Mouse (Mus musculus): ENCODE measurements around the gene Junb.

Gene Junb

DNA sequence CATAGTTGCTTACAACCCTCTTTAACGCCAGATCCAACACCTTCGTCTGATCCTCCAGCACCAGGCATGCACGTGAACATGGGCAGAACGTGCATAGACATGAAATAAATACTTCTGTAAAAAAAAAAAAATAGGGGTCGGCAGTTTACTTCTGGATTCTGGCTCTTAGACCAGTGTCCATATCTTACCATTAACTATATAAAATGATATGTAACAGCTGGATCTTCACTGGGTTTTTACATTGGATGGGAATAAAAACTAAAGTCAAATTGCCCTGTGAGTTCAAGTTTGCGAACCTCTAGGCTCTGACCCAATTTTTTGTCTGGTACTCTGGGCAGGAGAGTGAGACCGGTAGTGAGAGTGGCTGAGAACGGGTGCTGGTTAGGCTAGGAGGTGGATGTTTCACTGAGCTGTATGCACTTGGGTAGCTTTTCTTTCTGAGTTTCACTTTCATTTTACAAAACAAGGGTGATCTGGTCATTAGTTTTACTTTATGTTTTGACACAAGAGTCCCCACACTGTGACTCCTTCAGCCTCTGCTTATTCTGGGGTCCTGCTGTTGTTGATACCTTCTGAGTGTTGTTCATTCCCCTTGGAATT is 3.9 kb downstream of the Junb start:
- in situ Hi-C loops (cut with MboI, MseI), result loop anchor here (5.0 to 10.0 kb wide), 5 partner anchors 33 to 1730 kb away; partner anchors contain the start of genes Asna1 (in 1 of the 2), Ier2 (in 1 of the 2) and Trir (in 1 of the 2)

DNA sequence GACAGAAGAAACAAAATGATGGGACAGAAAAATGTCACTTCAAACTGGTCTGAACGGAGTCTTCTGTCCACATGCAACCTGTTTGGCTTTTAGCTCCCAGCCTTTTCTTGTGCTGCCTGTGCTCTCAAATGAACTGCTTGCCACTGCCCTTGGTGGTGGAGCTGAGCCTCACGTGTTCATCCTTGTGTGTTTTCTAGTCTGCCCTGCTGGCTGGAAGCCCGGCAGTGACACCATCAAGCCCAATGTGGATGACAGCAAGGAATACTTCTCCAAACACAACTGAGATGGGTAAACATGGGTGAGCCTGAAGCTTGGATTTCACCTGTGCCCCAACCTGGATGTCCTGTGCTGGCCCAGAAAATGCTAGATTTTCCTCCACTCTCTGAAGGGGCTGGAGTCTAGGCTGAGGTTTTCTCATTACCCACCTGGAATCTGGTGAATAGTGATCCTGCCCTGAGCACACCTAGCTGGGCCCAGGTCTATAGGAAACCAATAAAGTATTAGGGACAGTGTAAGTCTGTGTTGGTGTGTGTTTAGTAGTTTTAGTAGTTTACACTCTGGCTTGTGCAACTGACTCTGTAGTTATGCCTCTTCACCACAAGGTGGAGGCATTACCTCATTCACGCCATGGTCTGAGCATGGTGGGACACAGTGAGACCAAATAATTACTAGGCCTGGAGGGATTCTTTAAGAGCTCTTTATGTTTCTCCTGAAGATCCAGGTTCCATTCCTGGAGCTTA is 4.5 kb downstream of the Junb start:
- in situ Hi-C loops (cut with MboI, MseI), result loop anchor here in 1 of 2 experiments (5.0 to 10.0 kb wide), 2 partner anchors 33 to 1731 kb away; no protein-coding TSS in a partner anchor

DNA sequence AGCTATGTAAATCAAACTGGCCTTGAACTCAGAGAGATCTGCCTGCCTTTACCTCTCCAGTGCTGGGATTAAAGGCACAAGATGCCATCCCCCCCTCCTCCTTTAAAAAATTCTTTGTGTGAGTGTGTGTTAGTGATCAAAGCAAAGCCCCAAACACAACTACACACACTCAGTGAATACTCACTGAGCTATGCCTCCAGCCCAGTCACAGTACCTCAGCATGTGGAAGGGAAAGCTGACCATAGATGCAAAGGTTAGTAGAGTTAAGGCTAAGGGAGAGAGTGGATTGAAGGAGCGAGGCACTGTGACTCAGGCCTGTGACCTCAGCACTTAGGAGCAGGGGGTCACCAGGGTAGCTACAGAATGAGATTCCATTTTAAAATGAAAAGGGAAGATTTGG is 5.4 kb downstream of the Junb start:
- in situ Hi-C loops (cut with MboI, MseI), result loop anchor here in 1 of 2 experiments (5.0 to 10.0 kb wide), 2 partner anchors 34 to 1732 kb away; no protein-coding TSS in a partner anchor

DNA sequence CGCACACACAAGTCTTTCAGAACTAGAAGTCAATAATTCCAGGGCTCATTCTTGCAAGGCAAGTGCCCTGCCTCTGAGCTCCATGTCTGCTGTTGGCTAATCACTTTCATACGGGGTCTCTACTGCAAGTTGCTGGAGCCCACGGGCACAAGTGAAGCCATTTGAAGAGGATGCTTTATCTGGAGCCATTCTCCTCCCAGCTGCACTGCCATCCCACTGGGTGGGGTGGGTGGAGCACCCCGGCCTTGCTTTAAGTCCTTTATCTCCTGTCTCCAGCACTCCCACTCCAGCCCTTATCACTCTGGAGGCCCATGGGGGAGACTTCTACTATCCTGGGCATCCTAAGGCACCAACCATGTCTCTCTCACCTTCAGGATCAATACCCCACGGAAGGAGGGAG is 7.6 kb downstream of the Junb start:
- in situ Hi-C loops (cut with MboI, MseI), result loop anchor here in 1 of 2 experiments (5.0 to 10.0 kb wide), 2 partner anchors 36 to 1734 kb away; no protein-coding TSS in a partner anchor

DNA sequence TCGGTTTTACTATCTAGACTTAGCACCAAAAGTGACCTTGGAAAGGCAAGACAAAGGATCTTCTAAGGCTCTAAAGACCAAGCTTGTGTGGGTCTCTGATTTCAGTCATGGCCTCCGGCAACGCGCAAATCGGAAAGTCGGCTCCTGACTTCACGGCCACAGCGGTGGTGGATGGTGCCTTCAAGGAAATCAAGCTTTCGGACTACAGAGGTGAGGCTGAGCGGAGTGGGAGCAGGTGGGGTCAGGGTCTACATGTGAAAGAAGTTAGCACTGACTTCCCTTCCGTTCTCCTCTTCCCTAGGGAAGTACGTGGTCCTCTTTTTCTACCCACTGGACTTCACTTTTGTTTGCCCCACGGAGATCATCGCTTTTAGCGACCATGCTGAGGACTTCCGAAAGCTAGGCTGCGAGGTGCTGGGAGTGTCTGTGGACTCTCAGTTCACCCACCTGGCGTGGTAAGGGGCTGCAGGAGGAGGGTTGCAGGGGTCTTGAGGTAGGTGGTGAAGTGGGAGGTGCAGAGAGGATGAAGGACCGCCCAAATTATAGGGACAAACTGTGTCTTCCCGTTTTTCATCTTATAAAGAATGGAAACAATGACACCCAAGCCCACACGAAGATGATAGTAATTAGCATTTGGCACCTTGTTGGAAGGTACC is 8.3 kb downstream of the Junb start:
- in situ Hi-C loops (cut with MboI, MseI), result loop anchor here in 1 of 2 experiments (5.0 to 10.0 kb wide), 2 partner anchors 37 to 1735 kb away; no protein-coding TSS in a partner anchor

DNA sequence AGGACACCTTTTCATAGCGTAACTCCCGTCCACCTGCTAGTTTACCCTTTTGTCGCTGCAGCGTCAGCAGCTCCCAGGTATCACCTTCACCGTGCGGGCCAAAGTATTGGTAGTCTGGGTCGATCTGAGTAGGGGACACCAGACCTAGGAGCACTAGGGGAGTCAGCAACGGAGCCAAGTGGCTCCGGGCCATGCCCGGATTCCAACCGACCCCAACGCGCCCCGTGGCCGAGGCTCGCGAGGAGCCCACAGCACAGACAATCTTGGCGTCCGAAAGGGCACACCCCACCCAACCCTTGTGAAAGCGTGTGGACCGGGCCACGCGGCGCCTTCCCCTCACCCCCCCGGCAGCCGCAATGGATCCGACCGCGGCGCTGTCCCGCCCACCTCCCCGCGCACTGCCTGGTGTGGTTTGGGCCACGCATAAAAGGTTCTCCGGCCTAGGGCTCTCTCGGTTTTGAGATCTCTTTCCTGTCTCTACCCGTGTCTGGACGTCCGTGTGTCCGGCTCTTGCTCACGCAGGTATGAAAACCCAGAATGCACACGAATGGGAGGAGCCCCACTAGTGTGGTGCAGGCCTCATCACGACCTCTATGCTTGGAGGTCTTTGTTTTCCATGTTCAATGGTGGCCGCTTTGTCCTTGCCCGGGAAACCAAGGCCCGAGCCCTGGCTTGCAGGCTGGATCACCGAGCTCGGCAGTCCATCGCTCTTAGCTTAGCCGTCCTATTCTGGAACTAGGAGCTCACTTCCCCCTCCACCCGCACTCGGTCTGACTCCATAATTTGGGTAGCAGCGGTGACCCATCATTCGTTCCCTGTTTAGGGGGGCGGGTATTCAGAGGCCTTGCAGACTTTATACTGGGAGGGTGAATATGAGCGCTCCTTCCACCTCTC is 9.0 kb downstream of the Junb start, which contains the start of the genes Gm49661, Prdx2 and Rnaseh2a:
Gene Gm49661, minus strand, starts transcription at position 193 of the 894 bp plus-strand sequence.
Gene Prdx2, plus strand, starts transcription at position 347 of the 894 bp plus-strand sequence.
Gene Rnaseh2a, minus strand, starts transcription at position 527 of the 894 bp plus-strand sequence.
- in situ Hi-C loops (cut with MboI, MseI), result loop anchor here in 1 of 2 experiments (5.0 to 10.0 kb wide), 2 partner anchors 38 to 1735 kb away; no protein-coding TSS in a partner anchor

DNA sequence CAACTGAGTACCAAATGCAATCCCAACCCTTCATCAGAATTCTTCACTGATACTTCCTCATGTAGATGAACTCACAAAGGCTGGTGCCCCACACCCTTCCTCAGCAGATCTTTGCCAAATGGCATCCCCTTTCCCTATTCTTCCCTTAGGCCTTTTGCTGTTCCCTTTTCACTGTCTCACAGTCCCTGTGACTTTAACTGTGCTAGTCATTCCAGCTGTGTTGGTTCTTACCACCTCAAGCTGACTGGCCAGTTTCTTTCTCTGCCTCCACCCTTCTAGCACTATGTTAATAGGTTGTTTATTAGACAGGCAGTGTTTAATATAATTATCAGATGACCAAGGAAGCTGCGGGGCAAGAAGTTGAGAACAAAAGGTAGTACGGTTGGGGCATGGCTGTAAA is 9.9 kb downstream of the Junb start:
- in situ Hi-C loops (cut with MboI, MseI), result no loop called here

DNA sequence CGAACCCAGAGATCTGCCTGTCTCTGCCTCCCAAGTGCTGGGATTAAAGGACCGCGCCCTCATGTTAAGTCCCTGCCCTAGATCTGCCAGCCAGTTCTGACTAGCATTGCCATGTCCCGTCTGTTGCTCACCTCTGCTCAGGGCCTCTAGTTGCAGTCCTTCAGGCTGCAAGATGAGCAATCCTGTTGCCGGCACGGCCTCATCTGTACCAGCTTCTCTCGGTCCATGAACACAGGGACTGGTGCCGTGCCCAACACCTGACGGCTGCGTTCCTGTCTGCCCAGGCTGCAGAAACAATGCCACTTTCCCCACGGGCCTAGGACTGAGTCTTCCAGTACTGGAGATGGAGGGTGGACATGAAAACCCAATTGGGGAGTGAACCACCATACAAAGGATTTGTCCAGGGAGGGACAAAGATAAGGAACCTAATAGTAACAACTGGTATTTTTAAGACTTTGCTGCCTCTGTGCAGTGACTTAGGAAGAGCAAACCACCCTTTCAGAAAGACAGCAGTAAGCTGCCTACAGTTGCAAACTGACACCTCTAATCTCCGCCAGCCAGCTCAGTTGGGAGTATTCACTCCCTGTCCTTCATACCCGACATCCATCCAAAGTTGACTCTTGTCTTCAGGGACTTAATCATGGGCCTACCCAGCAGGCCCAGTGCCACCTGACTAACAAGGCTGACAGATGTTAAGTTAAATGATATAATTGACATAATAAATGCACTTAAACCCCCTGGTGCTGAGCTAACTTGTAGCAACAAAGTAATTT is 10.8 kb downstream of the Junb start:
- in situ Hi-C loops (cut with MboI, MseI), result no loop called here

DNA sequence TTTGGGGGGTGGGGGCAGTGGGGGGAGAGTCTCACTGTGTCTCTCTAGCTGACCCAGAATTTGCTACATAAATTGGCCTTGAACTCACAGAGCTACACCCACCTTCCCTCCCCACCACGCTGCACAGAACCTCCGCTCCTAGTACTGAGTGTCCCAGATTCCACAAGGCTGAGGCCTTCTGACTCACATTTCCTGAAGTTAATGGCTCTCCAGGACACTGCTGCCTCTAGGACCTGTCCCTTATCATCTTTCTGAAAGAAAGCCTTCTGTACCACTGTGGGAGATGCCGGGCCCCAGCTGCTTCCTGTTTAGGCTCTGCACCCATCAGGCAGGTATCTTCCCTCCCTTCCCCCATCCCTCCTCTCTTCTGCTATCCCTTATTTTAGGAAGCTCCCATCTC is 11.9 kb downstream of the Junb start:
- in situ Hi-C loops (cut with MboI, MseI), result no loop called here

DNA sequence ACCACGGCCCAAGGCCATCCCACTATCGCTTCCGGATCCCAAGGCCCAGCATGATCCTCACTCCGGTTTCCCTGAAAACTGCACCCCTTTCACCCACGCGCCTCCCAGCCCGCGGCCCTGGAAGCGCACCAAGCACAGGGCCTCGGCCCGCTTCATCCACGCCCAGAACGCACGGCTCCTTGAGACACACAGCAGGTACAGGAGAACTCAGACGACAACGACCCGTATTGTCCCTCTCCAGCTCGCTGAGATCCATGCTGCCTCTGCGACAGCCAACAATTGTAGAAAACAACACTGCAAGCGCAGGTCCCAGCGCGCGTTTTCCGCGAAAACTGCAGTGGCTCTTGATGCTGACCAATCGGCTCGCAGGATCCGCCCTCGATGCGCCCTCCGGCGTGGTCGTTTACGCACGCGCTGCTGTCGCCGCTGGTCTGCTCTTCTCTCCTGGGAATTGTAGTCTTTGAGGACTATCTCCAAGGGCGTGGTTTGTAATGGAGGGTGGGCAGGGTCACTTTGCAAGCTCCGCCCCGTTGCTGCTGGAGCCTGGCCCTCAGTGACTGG is 12.7 kb downstream of the Junb start:
- in situ Hi-C loops (cut with MboI, MseI), result no loop called here

DNA sequence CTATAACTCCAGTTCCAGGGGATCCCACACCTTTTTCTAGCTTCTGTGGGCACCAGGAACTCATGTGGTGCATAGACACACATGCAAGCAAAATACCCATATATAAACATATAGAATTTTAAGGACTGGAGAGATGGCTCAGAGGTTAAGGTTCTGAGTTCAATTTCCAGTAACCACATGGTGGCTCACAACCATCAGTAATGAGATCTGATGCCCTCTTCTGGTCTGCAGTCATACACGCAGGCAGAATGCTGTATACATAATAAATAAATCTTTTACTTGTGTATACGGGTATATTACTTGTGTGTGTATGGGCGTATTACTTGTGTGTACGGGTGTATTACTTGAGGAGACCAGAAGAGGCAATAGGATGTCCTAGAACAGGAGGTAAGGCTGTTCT is 14.6 kb downstream of the Junb start:
- in situ Hi-C loops (cut with MboI, MseI), result no loop called here

DNA sequence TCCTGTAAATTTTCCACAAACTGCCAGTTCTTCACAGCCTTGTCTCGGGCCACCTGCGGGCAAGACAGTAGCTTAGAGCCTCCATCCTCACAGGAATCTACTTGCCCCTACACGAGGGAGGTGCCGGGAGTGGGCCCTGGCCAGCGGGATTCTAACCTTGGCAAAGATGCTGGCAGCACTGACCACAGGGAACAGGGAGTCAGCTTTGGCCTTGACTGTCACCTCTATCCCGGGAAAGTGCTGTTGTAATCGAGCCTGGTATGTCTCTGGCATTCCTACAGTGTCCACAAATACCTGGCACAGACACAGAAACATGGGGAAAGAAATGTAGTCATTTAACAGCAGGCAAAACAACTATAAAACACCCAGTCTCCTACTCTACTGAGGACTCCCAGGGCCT is 18.7 kb downstream of the Junb start:
- in situ Hi-C loops (cut with MboI, MseI), result loop anchor here in 1 of 2 experiments (5.0 to 10.0 kb wide), 2 partner anchors 32 to 1355 kb away; partner anchors contain the start of genes Dnajb1, Hook2 and Tecr

DNA sequence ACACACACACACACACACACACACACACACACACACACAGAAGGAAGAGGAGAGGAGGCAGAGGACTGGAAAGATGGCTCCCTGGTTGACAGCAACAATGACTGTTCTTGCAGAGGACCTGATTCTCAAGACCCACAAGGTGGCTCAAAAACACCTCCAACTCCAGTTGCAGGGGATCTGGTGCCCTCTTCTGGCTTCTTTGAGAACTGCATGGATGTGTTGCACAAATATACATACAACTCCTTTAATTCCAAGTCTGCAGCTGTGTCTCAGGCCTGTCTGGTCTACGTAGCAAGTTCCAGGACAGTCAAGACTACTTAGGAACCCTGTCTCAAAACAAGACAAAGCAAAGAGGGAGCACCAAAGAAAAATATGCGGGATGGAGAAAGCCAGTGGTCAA is 21.8 kb downstream of the Junb start:
- in situ Hi-C loops (cut with MboI, MseI), result loop anchor here in 1 of 2 experiments (5.0 to 10.0 kb wide), 2 partner anchors 36 to 1352 kb away; partner anchors contain the start of genes Dnajb1, Hook2 and Tecr

DNA sequence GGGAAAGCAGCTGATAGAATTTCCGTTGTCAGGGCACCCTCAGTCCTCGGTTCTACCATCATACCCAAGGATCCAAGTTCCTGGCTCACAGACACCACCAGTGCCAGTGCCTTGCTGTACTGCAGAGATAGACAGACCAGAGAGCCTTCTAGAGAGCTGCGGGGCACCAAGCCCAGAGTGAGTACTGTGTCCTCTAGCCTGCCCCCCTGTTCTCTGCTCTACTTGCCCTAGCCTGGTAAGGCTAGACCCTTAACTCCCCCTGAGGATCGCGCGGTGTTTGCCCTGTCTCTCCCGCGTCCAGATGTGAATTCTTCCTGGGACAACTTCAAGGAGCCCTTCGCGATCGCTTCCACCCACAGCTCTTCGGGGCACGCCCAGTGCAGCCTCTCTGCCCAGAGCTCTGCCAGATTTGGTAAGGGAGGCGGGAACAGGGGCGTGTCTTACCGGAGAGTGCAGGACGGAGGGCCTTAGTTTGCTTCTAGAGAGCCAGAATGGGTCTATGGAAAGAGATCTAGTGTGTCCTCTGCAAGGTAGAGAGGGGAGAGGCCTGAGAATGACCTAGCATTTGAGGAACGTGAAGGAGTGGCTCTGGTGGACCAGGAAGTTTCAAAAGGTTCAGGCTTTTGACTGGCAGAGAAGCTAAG is 25.8 kb downstream of the Junb start:
- in situ Hi-C loops (cut with MboI, MseI), result loop anchor here in 1 of 2 experiments (10.0 kb wide), 1 partner anchor 1348 kb away; the partner anchor contains the start of genes Dnajb1 and Tecr

DNA sequence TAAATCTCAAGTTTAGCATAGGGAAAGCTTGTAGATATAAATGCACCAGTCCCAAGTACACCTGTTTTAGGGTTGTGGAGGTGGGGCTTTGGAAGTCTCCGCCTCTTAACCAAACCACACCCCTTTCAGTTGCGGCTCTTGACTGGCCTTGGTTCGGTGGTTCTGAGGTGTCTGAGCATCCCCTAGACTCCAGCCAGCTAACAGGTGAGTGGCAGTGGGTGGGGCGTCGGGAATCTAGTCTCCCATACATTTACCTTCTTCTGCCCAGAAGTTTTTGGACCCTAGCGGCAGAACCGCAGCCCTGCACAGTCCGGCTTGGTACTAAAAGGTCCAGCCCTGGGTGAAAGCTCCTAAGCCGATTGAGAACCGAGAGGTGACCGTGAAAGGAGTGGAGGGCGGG is 28.8 kb downstream of the Junb start:
- in situ Hi-C loops (cut with MboI, MseI), result loop anchor here in 1 of 2 experiments (10.0 kb wide), 1 partner anchor 1345 kb away; the partner anchor contains the start of genes Dnajb1 and Tecr

DNA sequence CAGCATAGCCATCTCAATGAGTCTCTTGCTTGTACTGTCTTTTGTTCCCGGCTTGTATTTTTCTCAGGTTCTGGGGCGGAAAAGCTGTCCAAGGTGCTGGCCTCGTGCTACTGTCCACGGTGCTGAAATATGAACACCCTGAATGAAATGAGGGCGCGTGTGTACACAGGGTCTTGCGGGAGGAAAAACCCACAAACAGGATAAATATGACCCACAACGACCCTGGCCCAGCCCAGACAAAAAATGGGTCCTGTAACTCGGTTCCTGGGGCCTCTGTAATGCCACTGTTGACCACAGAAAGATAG is 31.3 kb downstream of the Junb start:
- in situ Hi-C loops (cut with MboI, MseI), result no loop called here

DNA sequence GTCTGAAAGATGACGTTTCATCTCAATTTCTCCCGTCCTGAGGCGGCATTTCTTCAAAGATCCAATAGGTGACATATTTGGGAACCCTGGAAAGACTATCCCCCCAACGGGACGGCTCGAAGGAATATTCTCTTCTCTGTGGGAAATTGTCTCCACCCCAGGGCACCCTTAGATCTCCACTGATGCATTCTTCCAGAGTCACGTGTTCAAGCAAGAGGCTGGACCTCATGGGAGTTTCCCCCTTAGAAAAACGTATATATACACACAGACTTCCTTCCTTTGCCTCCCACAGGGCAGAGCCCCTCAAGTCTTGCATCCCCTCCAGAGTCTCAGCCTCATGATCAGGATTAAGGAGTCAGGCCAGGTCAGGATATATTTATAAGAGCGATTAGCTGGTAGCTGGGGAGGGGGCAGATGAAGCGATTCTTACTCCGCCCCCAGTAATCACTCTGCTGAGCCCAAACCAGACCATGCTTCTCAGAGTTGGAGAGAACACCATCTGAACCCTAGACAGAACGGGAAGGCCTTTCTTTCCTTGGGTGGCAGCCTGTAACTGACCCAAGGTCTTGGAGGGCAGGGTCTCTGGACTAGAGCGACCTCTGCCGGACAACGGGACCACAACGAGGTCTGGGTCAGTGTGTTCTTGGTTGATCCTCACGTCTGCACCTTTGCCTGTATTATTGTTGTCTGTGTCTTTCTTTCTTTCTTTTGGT is 31.8 kb downstream of the Junb start, which contains the start of gene Rtbdn:
Gene Rtbdn, plus strand, starts transcription at position 464 of the 713 bp plus-strand sequence.
- in situ Hi-C loops (cut with MboI, MseI), result no loop called here
